Mouse (Mus musculus) fat pad, adult 2 months (tissue): Measurements from ENCODE around the gene Tm6sf2.

Experiments used
- DNase-seq: peaks from one replicate; pipeline ENCODE4 v3.0.0-alpha.2; 2011; ENCODE audit warnings: low read depth, low spot score; ENCODE audit errors: extremely low read depth

Tm6sf2 gene

GRCm38 (mm10) chr8:70087836-70088650 is 15.3 kb downstream of the Tm6sf2 start:
- DNase-seq, result no peak

DNA sequence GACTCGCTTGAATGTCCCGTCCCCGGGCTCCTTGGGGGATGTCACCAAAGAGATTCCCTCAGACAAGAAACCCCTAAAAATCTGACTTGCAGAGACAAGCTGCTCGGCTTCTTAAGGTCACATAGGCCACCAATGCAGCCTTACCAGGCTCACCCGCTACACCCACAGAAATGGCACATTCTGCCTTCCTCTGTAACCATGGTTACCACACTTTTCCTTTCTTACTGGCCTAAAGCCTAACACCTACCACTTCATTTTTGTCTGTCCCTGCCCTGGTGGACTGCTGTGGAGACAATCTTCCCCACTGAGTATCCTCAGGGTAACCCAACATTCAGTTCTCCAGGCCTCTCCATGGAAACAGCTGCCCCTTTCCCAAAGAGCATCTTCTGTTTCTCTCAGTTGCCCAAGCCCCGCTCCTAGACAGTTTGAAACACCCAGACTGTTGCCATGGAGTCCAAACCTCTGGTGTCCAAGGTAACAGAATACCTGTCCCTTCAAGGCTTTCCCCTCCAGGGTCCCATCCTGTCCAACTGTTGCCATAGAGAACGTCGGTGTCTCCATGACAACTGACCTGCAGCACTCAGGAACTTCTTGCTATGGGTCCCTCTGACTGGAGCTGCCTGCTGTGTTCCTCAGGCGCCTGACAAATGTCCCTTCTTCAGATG is 16.7 kb downstream of the Tm6sf2 start:
- DNase-seq, result no peak

GRCm38 (mm10) chr8:70092786-70093185 is 20.1 kb downstream of the Tm6sf2 start:
- DNase-seq, result no peak

- no peak for DNase-seq
Measured at GRCm38 (mm10) chr8:70099276-70099675, 26.6 kb downstream of the Tm6sf2 start.

DNA sequence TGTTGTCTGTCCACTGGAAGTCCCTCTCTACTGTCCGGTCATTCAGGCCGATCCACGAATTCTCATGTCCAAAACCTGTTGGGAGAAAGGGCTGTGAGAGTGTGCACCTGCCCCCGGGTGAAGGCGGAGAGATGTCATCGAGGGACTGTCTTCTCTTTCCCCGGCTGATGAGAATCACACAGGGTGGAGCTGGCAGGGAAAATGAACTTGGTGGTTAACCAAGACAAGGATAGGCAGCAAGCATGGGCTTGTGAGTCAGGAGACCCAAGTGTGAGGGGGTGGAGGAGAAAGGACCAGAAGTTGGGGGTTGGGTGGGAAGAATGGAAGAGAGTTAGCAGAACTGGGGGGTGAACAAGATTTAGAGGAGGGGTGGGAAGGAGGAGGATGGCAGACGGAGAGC is 27.5 kb downstream of the Tm6sf2 start:
- DNase-seq, result no peak

GRCm38 (mm10) chr8:70104506-70104905 is 31.8 kb downstream of the Tm6sf2 start:
- DNase-seq, result no peak

- DNase-seq, result no peak
Measured at GRCm38 (mm10) chr8:70104922-70105321, 32.2 kb downstream of the Tm6sf2 start.

GRCm38 (mm10) chr8:70110451-70110850 is 37.7 kb downstream of the Tm6sf2 start:
- DNase-seq, result no peak

DNA sequence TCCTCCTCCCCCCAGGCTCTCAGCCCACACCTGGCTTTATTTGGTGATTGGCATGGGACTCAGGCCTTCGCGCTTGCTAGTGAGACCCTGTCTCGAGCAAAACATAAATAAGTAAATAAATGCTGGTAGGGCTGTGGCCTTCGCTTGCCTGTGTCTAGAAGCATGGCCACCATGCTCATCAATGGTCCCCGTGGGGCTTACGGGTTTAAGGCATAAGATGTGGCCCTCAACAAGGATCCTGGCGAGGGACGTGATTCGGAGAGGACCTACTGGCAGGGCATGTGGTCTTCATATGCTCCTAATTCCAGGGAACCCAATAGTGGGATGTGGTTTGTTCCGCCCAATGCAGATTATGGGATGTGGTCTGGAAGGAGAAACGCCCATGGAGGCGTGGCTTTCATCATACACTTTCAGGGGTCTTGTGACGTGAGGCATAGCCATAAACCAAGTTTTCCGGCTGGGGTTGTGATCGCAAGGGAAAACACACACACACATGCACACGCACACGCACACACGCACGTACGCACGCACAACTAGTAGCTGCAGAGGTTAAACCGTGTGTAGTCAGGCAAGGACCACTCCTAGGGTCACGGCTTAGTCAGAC is 38.6 kb downstream of the Tm6sf2 start:
- DNase-seq, result no peak

GRCm38 (mm10) chr8:70112401-70113016 is 39.8 kb downstream of the Tm6sf2 start:
- no peak for DNase-seq

DNA sequence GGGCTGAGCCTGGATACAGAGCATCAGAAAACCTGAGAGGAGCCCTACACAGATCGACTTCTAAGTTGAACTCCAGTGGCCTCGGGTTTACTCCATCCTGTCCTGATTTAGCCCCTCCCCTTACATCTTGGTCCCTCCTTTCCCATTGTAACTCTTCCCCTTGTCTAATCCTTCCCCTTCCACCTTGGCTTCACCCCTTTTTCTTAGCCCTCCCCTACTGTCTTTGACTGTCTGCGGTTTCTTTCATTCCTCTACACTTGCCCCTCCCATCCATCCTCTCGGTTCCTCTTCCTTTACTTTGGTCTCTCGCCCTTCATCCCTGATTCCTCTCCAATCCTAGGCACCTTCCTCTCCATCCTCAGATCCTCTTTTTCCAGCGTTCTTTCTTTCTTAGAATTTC is 41.8 kb downstream of the Tm6sf2 start:
- no peak for DNase-seq

DNA sequence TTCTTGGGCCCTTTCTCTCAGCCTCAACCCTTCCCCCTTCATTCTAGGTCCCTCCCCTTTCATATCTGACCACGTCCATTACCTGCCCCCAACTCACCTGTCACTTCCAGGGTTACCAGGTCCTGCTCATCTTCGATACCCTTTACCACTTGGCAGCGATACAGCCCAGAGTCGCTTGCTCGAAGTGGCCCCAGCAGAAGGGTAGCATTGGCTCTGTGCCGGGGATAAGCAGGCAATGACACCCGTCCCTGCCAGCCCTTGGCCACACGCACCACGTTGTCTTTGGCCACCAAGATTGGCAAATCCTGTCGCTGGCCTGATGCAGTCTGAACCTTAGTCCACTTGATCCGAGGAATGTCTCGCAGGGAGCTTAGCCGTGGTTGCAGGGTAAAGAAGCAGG is 42.2 kb downstream of the Tm6sf2 start:
- no peak for DNase-seq

DNA sequence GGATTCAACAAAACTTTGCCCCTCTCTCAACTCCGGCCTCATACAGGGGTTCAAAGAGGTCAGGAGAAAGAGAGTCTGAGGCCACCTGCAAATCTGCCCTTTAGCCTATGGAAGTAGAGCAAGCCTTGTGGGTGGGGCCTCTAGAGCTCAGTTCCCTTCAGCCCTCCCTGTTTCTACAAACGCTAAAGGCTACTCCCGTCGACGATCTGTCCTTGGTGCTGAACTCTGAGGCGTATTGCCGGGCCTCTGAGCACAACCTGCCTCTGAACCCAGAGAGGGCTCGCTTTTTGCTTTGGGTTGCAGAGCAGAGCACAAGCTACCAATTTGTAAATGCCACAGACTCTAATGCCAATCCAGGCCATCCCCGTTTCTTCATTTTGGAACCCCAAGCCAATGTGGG is 44.9 kb downstream of the Tm6sf2 start:
- no peak for DNase-seq

GRCm38 (mm10) chr8:70118726-70119700 is 46.3 kb downstream of the Tm6sf2 start:
- DNase-seq, result no peak

GRCm38 (mm10) chr8:70120667-70121066 is 47.9 kb downstream of the Tm6sf2 start, which contains the start of gene Ncan:
Gene Ncan (minus strand): TSS chr8:70120873.
- no peak for DNase-seq

GRCm38 (mm10) chr8:70122863-70123262 is 50.1 kb downstream of the Tm6sf2 start:
- DNase-seq, result no peak

DNA sequence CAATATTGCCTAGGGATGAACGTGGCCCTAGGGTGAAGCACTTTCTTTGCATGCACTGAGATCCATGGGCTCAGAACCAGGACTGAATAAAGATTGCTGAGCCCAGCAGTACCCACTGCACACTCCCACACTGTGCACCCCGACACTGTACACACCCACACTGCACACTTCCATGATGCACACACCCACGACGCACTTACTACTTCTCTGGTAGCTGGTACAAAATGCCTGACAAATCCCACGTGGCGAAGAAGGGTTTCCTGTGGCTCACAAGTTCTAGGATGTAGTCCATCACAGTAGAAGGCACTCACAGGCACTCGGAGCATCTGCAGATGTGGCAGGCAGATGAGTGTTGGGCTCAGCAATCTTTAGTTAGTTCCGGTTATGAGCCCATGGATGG is 52.3 kb downstream of the Tm6sf2 start:
- DNase-seq, result no peak

DNA sequence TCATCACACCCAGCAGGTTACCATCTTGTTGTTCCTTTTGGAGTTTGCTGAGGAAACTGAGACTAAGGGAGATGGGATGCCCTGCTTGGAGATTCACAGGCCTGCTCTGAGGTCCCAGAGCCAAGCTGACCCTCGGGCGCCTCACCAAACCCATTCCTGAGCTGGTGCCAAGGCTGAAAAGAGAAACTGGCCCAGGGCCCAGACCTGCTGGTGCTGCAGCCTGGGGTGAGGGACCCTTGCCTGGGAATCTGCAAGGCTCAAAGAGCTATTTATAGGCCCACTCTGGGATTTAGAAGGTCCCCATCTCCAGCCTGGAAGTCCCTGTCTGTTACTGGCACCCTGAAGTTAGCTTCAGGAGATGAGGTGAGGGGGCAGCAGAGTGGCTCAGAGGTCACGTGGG is 55.7 kb downstream of the Tm6sf2 start:
- no peak for DNase-seq

GRCm38 (mm10) chr8:70129309-70129952 is 56.7 kb downstream of the Tm6sf2 start:
- DNase-seq, result peak; percentile 33
